Comparison of ENCODE assay signal across 8 mouse cellular contexts in the genomic region with DNA sequence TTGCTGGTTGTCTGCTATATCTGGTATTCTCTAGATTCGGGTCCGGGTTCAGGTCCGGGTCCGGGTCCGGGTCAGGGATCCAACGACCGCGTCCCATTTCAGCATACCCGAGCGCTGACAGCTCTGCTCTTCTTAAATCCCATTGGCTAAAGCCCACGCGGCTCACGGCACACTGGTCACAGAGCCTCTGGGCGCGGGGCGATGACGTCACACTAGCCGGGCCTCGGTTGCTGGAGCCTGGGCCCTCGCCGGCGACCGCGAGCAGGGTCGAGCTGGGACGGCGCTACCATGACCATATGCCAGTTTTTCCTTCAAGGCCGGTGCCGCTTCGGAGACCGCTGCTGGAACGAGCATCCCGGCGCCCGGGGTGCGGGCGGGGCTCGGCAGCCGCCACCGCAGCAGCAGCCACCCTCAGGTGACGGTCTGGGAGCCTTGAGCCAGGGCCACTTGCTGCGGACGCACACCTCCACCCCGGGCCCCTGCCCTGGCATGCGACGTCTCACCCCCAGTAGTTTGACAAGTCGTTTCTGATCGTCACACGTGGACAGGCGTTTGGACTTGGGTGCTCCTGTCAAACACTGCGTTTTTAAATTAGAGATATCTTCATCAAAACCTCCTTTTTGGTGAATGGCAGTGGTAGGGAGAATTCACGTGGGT. TPM values are rescaled to one million over a fixed set of nuclear protein-coding genes. Genes with fewer than 3 reads are reported as not detected.
DNase-seq lines count a peak whose midpoint lies in the region; ATAC-seq and TF ChIP-seq lines count a peak whose summit lies in the region.

Nupl2 (plus strand) TSS at position 175 of the 657 bp plus-strand sequence.

- under 1% methylated on average over 52 of the region's 52 CpGs for WGBS in embryonic facial prominence, embryonic 13.5 days
- under 1% methylated on average over 52 of the region's 52 CpGs for WGBS in kidney, adult 2 months
- under 1% methylated on average over 52 of the region's 52 CpGs for WGBS in limb, embryonic 12.5 days
- under 1% methylated on average over 52 of the region's 52 CpGs for WGBS in midbrain, embryonic 15.5 days
- under 1% methylated on average over 52 of the region's 52 CpGs for WGBS in spleen, adult 2 months

- peak; percentile 35 for TF ChIP-seq POLR2A in kidney, adult 2 months (IDR thresholded peaks at IDR 0.05; ENCODE audit: low read depth, low read length)
- TF ChIP-seq POLR2A in spleen, adult 2 months (IDR thresholded peaks at IDR 0.05; ENCODE audit: low read depth, low read length) = peak; percentile 49; the same call in 1 of the 2 replicates

- peak; percentile 93 for ATAC-seq in embryonic facial prominence, embryonic 13.5 days (ENCODE audit: insufficient number of reproducible peaks, insufficient read depth, low FRiP score, low TSS enrichment, low read depth)
- peak; percentile 98 for ATAC-seq in limb, embryonic 12.5 days (ENCODE audit: insufficient number of reproducible peaks, insufficient read depth, low FRiP score, low TSS enrichment, low read depth)
- peak; percentile 98 for ATAC-seq in midbrain, embryonic 15.5 days (replicated peaks)

- peak; percentile 94 for DNase-seq in 3134 (ENCODE audit: extremely low read depth, insufficient read length, low spot score)
- DNase-seq in adrenal gland, postnatal 36 days = peak; percentile 97 to 98
- peak; percentile 95 for DNase-seq in heart, adult 18-20 months
- DNase-seq in kidney, adult 2 months = peak; percentile 97
- DNase-seq in spleen, adult 2 months (ENCODE audit: low read depth in 1 of 2, low spot score in 2 of 2) = peak; percentile 78 to 90

- H3K27ac ChIP-seq in embryonic facial prominence, embryonic 13.5 days = 0 out of 2 replicates have a peak within 1 kb of the TSS, but pooled peaks have one; percentile 34
- no peak within 1 kb of the TSS; the same call in 1 of the 2 replicates for H3K27ac ChIP-seq in kidney, adult 2 months (ENCODE audit: insufficient read depth, low read depth, low read length)
- peak within 1 kb of the TSS; percentile 77; the same call in 1 of the 2 replicates for H3K27ac ChIP-seq in limb, embryonic 12.5 days
- H3K27ac ChIP-seq in midbrain, embryonic 15.5 days = peak within 1 kb of the TSS; percentile 88
- H3K27ac ChIP-seq in spleen, adult 2 months (ENCODE audit: insufficient read depth, low read length) = peak within 1 kb of the TSS; percentile 42; the same call in 1 of the 2 replicates

- H3K36me3 ChIP-seq in embryonic facial prominence, embryonic 13.5 days = peaks cover 12% of the 10 kb centered on the region
- no peaks in the 10 kb centered on the region for H3K36me3 ChIP-seq in kidney, adult 2 months (ENCODE audit: control insufficient read depth, insufficient read depth, low read length)
- H3K36me3 ChIP-seq in limb, embryonic 12.5 days = peaks cover 23% of the 10 kb centered on the region
- H3K36me3 ChIP-seq in midbrain, embryonic 15.5 days (replicated peaks) = peaks cover 10% of the 10 kb centered on the region; the same call in 1 of the 2 replicates
- peaks cover 8% of the 10 kb centered on the region for H3K36me3 ChIP-seq in spleen, adult 2 months (ENCODE audit: control insufficient read depth, insufficient read depth, low read length)

- no peaks in the 10 kb centered on the region for H3K27me3 ChIP-seq in embryonic facial prominence, embryonic 13.5 days
- H3K27me3 ChIP-seq in kidney, adult 2 months (replicated peaks; ENCODE audit: control insufficient read depth, insufficient read depth, low read length) = no peaks in the 10 kb centered on the region
- no peaks in the 10 kb centered on the region for H3K27me3 ChIP-seq in limb, embryonic 12.5 days
- H3K27me3 ChIP-seq in midbrain, embryonic 15.5 days (replicated peaks) = no peaks in the 10 kb centered on the region
- H3K27me3 ChIP-seq in spleen, adult 2 months (ENCODE audit: control insufficient read depth, insufficient read depth, low read length) = no peaks in the 10 kb centered on the region

- H3K4me2 ChIP-seq in embryonic facial prominence, embryonic 13.5 days = peak within 1 kb of the TSS; percentile 74
- peak within 1 kb of the TSS; percentile 76 for H3K4me2 ChIP-seq in limb, embryonic 12.5 days
- peak within 1 kb of the TSS; percentile 69 for H3K4me2 ChIP-seq in midbrain, embryonic 15.5 days

- H3K4me3 ChIP-seq in embryonic facial prominence, embryonic 13.5 days = peak within 1 kb of the TSS; percentile 93
- H3K4me3 ChIP-seq in kidney, adult 2 months (ENCODE audit: insufficient read depth, low read depth, low read length) = peak within 1 kb of the TSS; percentile 88
- H3K4me3 ChIP-seq in limb, embryonic 12.5 days (replicated peaks) = peak within 1 kb of the TSS; percentile 90
- peak within 1 kb of the TSS; percentile 95 for H3K4me3 ChIP-seq in midbrain, embryonic 15.5 days
- peak within 1 kb of the TSS; percentile 97 for H3K4me3 ChIP-seq in spleen, adult 2 months (ENCODE audit: extremely low read depth, insufficient read depth, insufficient read length)

- H3K9ac ChIP-seq in embryonic facial prominence, embryonic 13.5 days = peak within 1 kb of the TSS; percentile 97
- peak within 1 kb of the TSS; percentile 88 for H3K9ac ChIP-seq in limb, embryonic 12.5 days (replicated peaks)
- peak within 1 kb of the TSS; percentile 99 for H3K9ac ChIP-seq in midbrain, embryonic 15.5 days

- no peaks in the 10 kb centered on the region for H3K9me3 ChIP-seq in embryonic facial prominence, embryonic 13.5 days
- no peaks in the 10 kb centered on the region for H3K9me3 ChIP-seq in limb, embryonic 12.5 days
- H3K9me3 ChIP-seq in midbrain, embryonic 15.5 days = no peaks in the 10 kb centered on the region

- peaks cover 6% of the 10 kb centered on the region for H3K4me1 ChIP-seq in embryonic facial prominence, embryonic 13.5 days
- H3K4me1 ChIP-seq in kidney, adult 2 months (ENCODE audit: control insufficient read depth, insufficient read depth, low read length) = peaks cover 3% of the 10 kb centered on the region; the same call in 1 of the 2 replicates
- H3K4me1 ChIP-seq in limb, embryonic 12.5 days (replicated peaks) = peaks cover 7% of the 10 kb centered on the region; the same call in 1 of the 2 replicates
- H3K4me1 ChIP-seq in midbrain, embryonic 15.5 days = peaks cover 14% of the 10 kb centered on the region
- peaks cover 4% of the 10 kb centered on the region; the same call in 1 of the 2 replicates for H3K4me1 ChIP-seq in spleen, adult 2 months (ENCODE audit: control insufficient read depth, insufficient read depth, insufficient read length)

- TF ChIP-seq CTCF in kidney, adult 2 months (conservative IDR thresholded peaks at IDR 0.05; ENCODE audit: insufficient read depth, insufficient read length, low read depth, low read length) = no peak
- no peak for TF ChIP-seq CTCF in spleen, adult 2 months (IDR thresholded peaks at IDR 0.05; ENCODE audit: extremely low read depth, insufficient read depth, insufficient read length, insufficient replicate concordance)

RNA-seq across cellular contexts. Expression of gene Nupl2, which starts in this region (rescaled TPM):
- 1 to 10 TPM; 6.0 to 6.4 TPM for total RNA-seq in adrenal gland, postnatal 36 days (2021)
- polyA plus RNA-seq in embryonic facial prominence, embryonic 13.5 days (2015; fragmentation: Nextera tagmentation; extraction: Ambion mirVana) = 20.2 and 21.0 TPM in 2 replicates
- total RNA-seq in heart, adult 18-20 months (2021) = 1 to 10 TPM; 6.9 to 7.0 TPM
- polyA plus RNA-seq in kidney, adult 2 months (2012; rRNA removed) = 4.0 and 4.4 TPM in 2 replicates
- 20.8 and 22.7 TPM in 2 replicates for polyA plus RNA-seq in limb, embryonic 12.5 days (2016; fragmentation: Nextera tagmentation; extraction: Ambion mirVana)
- polyA plus RNA-seq in midbrain, embryonic 15.5 days (2015; fragmentation: Nextera tagmentation; extraction: Ambion mirVana) = 14.2 and 15.6 TPM in 2 replicates
- 3.6 and 4.5 TPM in 2 replicates for polyA plus RNA-seq in spleen, adult 2 months (2012; rRNA removed)
